Mouse (Mus musculus) urinary bladder, postnatal 14 days (tissue): ENCODE measurements around the gene Col26a1.

ENCODE experiments used
- DNase-seq: peaks from one replicate; pipeline ENCODE4 v3.0.0; 2021; ENCODE audit warnings: low spot score

The Col26a1 gene

DNA sequence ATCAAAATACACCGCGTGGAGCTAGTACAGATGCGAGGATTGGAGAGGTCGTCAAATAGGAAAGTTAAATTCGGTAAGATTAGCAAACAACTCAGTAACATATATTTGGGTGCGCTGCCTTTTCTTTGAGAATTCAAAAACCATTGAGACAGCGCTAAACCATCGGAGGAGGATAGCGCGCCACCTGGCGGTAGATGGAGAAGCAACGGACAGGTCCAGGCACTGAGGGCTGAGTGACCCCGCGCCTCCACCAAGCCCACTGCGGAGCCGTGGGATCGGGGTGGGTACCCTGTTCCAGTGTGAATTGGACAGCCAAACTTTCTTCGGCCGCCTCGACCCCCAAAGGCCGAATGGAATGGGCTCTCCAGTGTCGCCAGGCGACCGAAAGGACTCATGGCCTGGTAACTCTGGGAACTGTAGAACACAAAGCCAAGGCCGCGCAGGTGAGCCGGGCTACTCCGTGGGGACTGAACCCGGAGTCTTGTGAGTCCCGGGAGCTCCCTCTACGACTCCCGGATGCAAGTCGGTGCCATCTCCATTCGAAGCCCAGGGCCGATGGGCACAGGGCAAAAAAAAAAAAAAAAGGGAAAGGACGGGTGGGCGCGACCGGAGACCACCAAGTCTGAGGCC is 1.5 kb downstream of the Col26a1 start:
- DNase-seq: peak; percentile 84

DNA sequence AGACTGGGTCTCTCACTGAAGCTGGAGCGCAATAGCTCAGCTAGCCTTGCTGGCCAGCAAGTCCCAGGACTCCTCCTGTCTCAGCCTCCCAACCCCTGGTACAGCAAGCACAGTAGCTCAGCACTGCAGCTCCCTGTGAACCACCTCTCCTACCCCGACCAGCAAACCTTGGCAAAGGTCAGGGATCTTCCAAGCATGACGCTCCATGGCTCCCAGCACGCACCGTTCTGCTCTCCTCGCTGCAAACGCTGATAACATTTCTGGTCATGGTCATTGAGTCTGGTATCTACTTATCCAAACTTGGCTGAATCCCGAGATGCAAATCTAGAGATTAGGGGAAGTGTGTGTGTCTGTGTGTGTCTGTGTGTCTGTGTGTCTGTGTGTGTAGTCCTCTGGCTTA is 2.9 kb downstream of the Col26a1 start:
- DNase-seq: peak; percentile 18

- DNase-seq: no peak
These were observed 8.7 kb downstream of the Col26a1 start for GRCm38 (mm10) chr5:136874271-136874670.

DNA sequence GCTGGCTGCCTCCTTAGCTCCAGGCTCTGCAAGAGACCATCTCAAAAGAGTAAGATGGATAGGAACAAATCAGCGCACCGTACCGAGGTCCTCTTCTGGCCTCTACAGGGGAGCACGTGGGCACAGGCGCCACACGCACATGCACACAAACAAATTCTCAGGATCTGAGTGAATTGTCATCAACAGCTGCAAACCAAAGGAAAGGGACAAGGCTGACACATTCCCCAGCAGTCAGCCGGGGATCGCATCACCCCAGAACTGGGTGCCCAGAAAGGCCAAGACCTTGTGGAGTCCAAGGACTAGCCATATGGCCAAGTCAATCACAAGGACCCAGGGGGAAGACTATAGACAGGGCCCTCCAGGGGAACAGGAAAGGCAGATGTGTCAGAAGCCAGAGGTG is 10.6 kb downstream of the Col26a1 start:
- no peak for DNase-seq

DNA sequence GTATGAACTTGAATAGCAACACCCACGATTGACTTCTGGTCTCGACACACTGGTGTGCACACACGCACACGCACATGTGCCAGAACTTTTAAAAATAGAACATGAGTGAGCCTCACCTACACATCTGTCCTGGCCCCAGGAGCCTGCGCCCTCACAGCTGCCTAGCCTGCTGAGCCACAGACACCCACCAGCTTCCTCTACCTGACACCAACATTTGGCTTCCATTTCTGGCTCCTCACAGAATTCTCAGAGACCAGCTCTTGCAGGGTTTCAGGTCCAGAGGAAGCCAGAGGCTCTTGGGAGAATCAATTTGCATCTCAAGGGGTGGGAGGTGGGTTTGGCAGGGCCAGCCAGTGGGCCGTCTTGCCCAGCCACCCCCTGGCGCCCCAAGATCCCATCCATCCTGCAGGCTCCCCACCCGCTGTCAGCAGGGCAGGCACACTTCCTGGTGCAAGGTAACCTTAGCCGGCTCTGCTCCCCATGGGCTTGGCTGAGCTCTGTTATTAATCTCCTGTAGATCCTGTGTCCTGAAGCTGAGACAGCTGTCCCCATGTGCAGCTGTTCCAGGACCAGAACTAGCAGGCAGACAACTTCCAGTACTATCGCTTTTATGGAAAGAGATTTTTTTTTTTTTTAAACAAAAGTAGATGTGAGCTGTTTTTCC is 13.4 kb downstream of the Col26a1 start:
- DNase-seq: no peak

GRCm38 (mm10) chr5:136867706-136868105 is 15.3 kb downstream of the Col26a1 start:
- DNase-seq: no peak

GRCm38 (mm10) chr5:136863961-136864674 is 18.9 kb downstream of the Col26a1 start:
- DNase-seq: no peak

- DNase-seq: no peak
These were observed 19.7 kb downstream of the Col26a1 start for GRCm38 (mm10) chr5:136863276-136863675.

DNA sequence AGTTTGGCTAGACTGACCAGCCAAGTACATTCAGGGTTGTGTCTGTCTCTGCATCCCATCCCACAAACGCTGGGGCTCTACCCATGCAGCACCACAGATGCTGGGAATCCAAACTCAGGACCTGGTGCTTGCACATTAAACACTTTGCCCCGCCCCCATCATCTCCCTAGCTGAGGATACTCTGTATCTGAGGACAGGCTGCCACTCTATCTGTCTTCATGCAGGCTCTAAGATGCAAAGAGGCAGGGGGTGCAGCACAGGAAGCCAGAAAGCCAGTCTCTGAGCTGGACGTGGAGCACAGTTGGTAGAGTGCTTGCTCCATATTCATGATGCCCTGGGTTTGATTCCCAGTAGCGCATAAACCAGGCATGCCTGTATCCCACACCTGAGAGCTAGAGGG is 20.2 kb downstream of the Col26a1 start:
- no peak for DNase-seq

GRCm38 (mm10) chr5:136861191-136861940 is 21.6 kb downstream of the Col26a1 start:
- DNase-seq: no peak

GRCm38 (mm10) chr5:136850716-136851115 is 32.3 kb downstream of the Col26a1 start:
- DNase-seq: no peak

- DNase-seq: no peak
These were observed 36.4 kb downstream of the Col26a1 start for GRCm38 (mm10) chr5:136846385-136847264.

DNA sequence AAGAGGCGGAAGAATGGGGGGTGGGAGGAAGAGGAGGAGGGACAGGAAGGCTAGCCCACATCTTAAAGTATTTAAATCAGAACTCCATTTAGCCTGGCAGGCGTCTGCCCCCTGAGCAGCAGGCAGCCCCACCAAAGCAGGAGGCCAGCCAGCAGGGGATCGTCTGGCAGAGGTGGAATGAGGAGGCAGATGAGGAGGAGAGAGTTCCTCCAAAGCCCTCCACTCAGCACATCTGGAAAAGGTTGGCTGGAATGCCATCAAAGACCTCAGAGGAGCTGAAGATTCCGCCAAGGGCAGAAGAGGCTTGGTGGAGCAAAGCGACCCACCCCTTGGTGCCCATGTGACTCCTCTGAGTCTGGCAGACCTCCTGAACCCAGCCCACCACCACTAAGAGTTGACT is 39.1 kb downstream of the Col26a1 start:
- DNase-seq: no peak

DNA sequence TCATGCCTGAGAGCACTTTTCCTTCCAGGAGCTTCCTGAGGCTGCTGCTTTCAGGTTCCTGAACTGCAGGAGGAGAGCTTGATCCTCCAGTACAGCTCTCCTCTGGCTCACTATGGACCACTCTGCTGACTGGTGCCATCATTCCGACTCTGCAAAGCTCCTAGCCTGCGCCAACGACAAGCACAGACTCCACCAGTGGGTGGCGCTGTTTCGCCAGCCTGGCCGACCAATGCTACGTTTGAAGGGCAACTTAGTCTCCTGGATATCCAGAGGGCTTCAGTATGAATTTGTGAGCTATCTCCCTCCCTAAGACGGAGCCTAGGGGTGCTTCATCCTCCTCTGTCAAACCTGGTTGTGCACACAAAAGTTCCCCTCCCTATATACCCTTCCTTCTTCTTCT is 43.0 kb downstream of the Col26a1 start:
- peak; percentile 39 for DNase-seq

GRCm38 (mm10) chr5:136833053-136833452 is 50.0 kb downstream of the Col26a1 start:
- DNase-seq: no peak

DNA sequence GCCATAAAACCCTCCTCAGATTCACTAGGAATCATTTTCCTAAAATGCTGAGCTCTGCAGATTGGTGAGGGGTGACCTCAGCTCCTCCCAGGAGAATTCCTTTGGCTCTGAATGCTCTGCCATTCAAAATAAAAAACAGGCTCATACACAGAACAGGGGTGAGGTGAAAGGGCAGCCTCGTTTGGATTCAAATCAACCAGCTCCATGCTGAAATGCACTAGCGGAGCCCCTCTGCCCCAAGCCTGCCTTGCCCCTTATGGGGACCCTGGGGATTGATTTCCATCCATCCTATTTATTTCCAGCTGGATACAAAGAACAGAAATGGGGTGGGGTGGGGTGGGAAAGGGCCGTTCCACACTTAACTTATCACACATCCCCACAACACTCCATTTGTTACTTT is 52.9 kb downstream of the Col26a1 start:
- DNase-seq: no peak

- no peak for DNase-seq
These were observed 61.0 kb downstream of the Col26a1 start for GRCm38 (mm10) chr5:136821971-136822370.

GRCm38 (mm10) chr5:136820911-136821310 is 62.1 kb downstream of the Col26a1 start:
- DNase-seq: no peak

DNA sequence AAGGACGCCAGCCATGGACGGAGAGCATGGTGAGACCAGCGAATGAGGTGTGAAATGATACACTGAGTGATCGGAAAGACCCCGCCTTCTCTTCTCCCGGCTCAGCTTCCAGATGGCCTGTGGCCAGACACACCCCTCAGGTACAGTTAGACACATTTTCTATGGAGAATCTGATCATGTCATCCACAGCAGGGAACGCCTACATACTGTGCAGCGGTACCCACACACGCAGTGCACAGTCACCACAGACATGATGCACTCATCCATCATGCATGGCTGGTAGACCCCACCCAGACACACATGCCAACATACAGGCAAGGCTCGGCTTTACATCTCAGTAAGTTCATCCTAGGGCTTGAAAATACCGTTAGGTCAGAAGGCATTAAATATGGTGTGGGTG is 63.3 kb downstream of the Col26a1 start:
- DNase-seq: no peak

DNA sequence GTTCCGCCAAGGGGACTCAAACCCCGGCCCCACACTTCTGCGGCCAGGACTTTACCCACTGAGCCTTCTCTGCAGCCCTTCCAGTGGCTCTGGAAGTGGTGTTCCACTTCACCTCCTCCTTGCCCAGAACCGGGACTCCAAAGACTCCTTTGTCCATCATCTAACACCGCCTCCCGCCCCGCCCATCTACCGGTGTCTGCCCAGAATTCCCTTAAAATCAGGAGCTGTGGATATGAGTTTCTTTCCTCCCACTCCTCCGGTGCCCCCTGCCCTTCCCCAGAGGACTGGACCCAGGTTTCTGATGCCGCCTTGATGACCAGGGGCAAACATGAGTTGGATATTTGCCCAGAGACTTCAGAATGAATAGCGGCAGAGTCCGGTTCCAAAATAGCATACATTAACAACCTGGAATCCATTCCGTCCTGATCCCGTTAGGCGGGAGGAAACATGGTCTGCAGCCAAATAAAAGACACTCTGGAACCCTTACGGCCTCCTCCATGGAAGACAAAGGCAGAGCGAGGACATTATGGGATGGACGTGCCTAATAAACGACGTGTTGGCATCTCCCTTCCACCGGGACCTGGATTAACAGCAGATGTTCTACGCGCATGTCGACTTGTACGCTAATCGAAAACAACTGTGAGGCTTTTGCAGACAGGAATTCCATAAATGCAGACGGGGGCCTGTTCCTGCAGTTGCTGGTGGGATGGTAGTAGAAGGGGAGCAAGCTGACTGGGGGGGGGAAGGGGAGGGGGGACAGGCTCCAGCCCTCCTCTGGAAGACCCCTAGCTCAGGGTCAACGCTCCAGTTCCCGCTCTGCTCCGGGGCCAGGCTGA is 72.3 kb downstream of the Col26a1 start:
- peak; percentile 31 for DNase-seq
